Mouse (Mus musculus): Measurements from ENCODE around the gene Kcnh1. TPM values are rescaled to one million over a fixed set of nuclear protein-coding genes. Genes with fewer than 3 reads are reported as not detected.

The Kcnh1 gene
- 0.56 and 0.77 TPM in 2 replicates for polyA plus RNA-seq (2014; fragmentation: Nextera tagmentation; extraction: Ambion mirVana)

GRCm38 (mm10) chr1:192190508-192191321 lies at the start of gene Kcnh1:
TSS of gene Kcnh1 (plus strand) at chr1:192190774.
- peak within 1 kb of the TSS; percentile 81 for H3K4me2 ChIP-seq
- peaks cover 23% of the 10 kb centered on the region for H3K27me3 ChIP-seq (ENCODE audit: control insufficient read depth, insufficient read depth, low read length)
- peak within 1 kb of the TSS; percentile 46 for H3K9ac ChIP-seq (ENCODE audit: low read length)
- H3K4me3 ChIP-seq (ENCODE audit: low read depth, low read length) = peak within 1 kb of the TSS; percentile 46
- H3K9me3 ChIP-seq (ENCODE audit: control insufficient read depth, low read length) = no peaks in the 10 kb centered on the region
- DNase-seq (ENCODE audit: low spot score, missing footprints) = peak; percentile 97
- peak; percentile 94 for ATAC-seq (ENCODE audit: low FRiP score)
- H3K4me1 ChIP-seq (ENCODE audit: control insufficient read depth, insufficient read depth, low read length) = no peaks in the 10 kb centered on the region
- no peak within 1 kb of the TSS for H3K27ac ChIP-seq (ENCODE audit: low read depth, low read length)
- WGBS = 2% methylated on average over 73 of the region's 73 CpGs
- no peaks in the 10 kb centered on the region for H3K36me3 ChIP-seq (ENCODE audit: control insufficient read depth, insufficient read depth, low read length)

GRCm38 (mm10) chr1:192151179-192151578 lies 39.4 kb upstream of the Kcnh1 start:
- no peak overlapping the region for H3K27ac ChIP-seq (ENCODE audit: low read depth, low read length)
- H3K4me1 ChIP-seq (ENCODE audit: control insufficient read depth, insufficient read depth, low read length) = no peaks in the 10 kb centered on the region
- no peaks in the 10 kb centered on the region; the same call in 1 of the 2 replicates for H3K9me3 ChIP-seq (ENCODE audit: control insufficient read depth, low read length)
- no peak overlapping the region for H3K9ac ChIP-seq (ENCODE audit: low read length)
- ATAC-seq (ENCODE audit: low FRiP score) (no peak), DNase-seq (ENCODE audit: low spot score, missing footprints) (no peak)
- no peak overlapping the region for H3K4me2 ChIP-seq
- H3K27me3 ChIP-seq (ENCODE audit: control insufficient read depth, insufficient read depth, low read length) = no peaks in the 10 kb centered on the region
- WGBS = 90% methylated on average over 4 of the region's 4 CpGs
- no peak overlapping the region for H3K4me3 ChIP-seq (ENCODE audit: low read depth, low read length)
- H3K36me3 ChIP-seq (ENCODE audit: control insufficient read depth, insufficient read depth, low read length) = no peaks in the 10 kb centered on the region

- Histone ChIP-seq H3K9ac (ENCODE audit: low read length) (no peak overlapping the region), H3K9me3 (ENCODE audit: control insufficient read depth, low read length) (no peaks in the 10 kb centered on the region), H3K27ac (ENCODE audit: low read depth, low read length) (no peak overlapping the region), H3K4me2 (no peak overlapping the region), H3K4me3 (ENCODE audit: low read depth, low read length) (no peak overlapping the region), H3K27me3 (ENCODE audit: control insufficient read depth, insufficient read depth, low read length) (no peaks in the 10 kb centered on the region), H3K4me1 (ENCODE audit: control insufficient read depth, insufficient read depth, low read length) (no peaks in the 10 kb centered on the region), H3K36me3 (ENCODE audit: control insufficient read depth, insufficient read depth, low read length) (no peaks in the 10 kb centered on the region)
- DNase-seq (ENCODE audit: low spot score, missing footprints) (no peak), ATAC-seq (ENCODE audit: low FRiP score) (no peak)
- WGBS = 96% methylated on average over 3 of the region's 3 CpGs
These were observed 19.1 kb upstream of the Kcnh1 start for GRCm38 (mm10) chr1:192171477-192171876.

- Histone ChIP-seq H3K4me3 (ENCODE audit: low read depth, low read length) (no peak overlapping the region), H3K27me3 (ENCODE audit: control insufficient read depth, insufficient read depth, low read length) (no peaks in the 10 kb centered on the region), H3K27ac (ENCODE audit: low read depth, low read length) (no peak overlapping the region), H3K9ac (ENCODE audit: low read length) (no peak overlapping the region), H3K4me2 (no peak overlapping the region), H3K9me3 (ENCODE audit: control insufficient read depth, low read length) (no peaks in the 10 kb centered on the region), H3K4me1 (ENCODE audit: control insufficient read depth, insufficient read depth, low read length) (no peaks in the 10 kb centered on the region), H3K36me3 (ENCODE audit: control insufficient read depth, insufficient read depth, low read length) (no peaks in the 10 kb centered on the region)
- WGBS = 88% methylated on average over 3 of the region's 3 CpGs
- DNase-seq (ENCODE audit: low spot score, missing footprints) (no peak), ATAC-seq (ENCODE audit: low FRiP score) (no peak)
These were observed 10.7 kb upstream of the Kcnh1 start for GRCm38 (mm10) chr1:192179877-192180276.

- Histone ChIP-seq H3K27me3 (ENCODE audit: control insufficient read depth, insufficient read depth, low read length) (no peaks in the 10 kb centered on the region), H3K9ac (ENCODE audit: low read length) (no peak overlapping the region), H3K36me3 (ENCODE audit: control insufficient read depth, insufficient read depth, low read length) (no peaks in the 10 kb centered on the region), H3K9me3 (ENCODE audit: control insufficient read depth, low read length) (no peaks in the 10 kb centered on the region), H3K4me1 (ENCODE audit: control insufficient read depth, insufficient read depth, low read length) (no peaks in the 10 kb centered on the region), H3K27ac (ENCODE audit: low read depth, low read length) (no peak overlapping the region), H3K4me3 (ENCODE audit: low read depth, low read length) (no peak overlapping the region), H3K4me2 (no peak overlapping the region)
- no peak for DNase-seq (ENCODE audit: low spot score, missing footprints)
- ATAC-seq (ENCODE audit: low FRiP score) = no peak
- WGBS = 86% methylated on average over 4 of the region's 4 CpGs
These were observed 8.8 kb upstream of the Kcnh1 start for GRCm38 (mm10) chr1:192181696-192182257.

- 0 out of 2 replicates have a peak, but pooled peaks have one; percentile 17 for ATAC-seq (ENCODE audit: low FRiP score)
These were observed 1.5 kb upstream of the Kcnh1 start for GRCm38 (mm10) chr1:192189056-192189455.

GRCm38 (mm10) chr1:192189771-192190170 lies 803 bp upstream of the Kcnh1 start:
- no peak overlapping the region for H3K27ac ChIP-seq (ENCODE audit: low read depth, low read length)
- H3K4me2 ChIP-seq = no peak overlapping the region
- no peak overlapping the region for H3K4me3 ChIP-seq (ENCODE audit: low read depth, low read length)
- no peak overlapping the region for H3K9ac ChIP-seq (ENCODE audit: low read length)
- no peaks in the 10 kb centered on the region for H3K9me3 ChIP-seq (ENCODE audit: control insufficient read depth, low read length)
- ATAC-seq (ENCODE audit: low FRiP score) (no peak), DNase-seq (ENCODE audit: low spot score, missing footprints) (no peak)
- WGBS = 84% methylated on average over 11 of the region's 11 CpGs
- no peaks in the 10 kb centered on the region for H3K4me1 ChIP-seq (ENCODE audit: control insufficient read depth, insufficient read depth, low read length)
- H3K36me3 ChIP-seq (ENCODE audit: control insufficient read depth, insufficient read depth, low read length) = no peaks in the 10 kb centered on the region
- H3K27me3 ChIP-seq (ENCODE audit: control insufficient read depth, insufficient read depth, low read length) = peaks cover 23% of the 10 kb centered on the region

More at GRCm38 (mm10) chr1:192189056-192189455, 1.5 kb upstream of the Kcnh1 start:
- Histone ChIP-seq H3K4me1 (ENCODE audit: control insufficient read depth, insufficient read depth, low read length) (no peaks in the 10 kb centered on the region), H3K4me3 (ENCODE audit: low read depth, low read length) (no peak overlapping the region), H3K36me3 (ENCODE audit: control insufficient read depth, insufficient read depth, low read length) (no peaks in the 10 kb centered on the region), H3K4me2 (no peak overlapping the region), H3K9ac (ENCODE audit: low read length) (no peak overlapping the region), H3K27ac (ENCODE audit: low read depth, low read length) (no peak overlapping the region), H3K9me3 (ENCODE audit: control insufficient read depth, low read length) (no peaks in the 10 kb centered on the region), H3K27me3 (ENCODE audit: control insufficient read depth, insufficient read depth, low read length) (peaks cover 23% of the 10 kb centered on the region)
- no peak for DNase-seq (ENCODE audit: low spot score, missing footprints)
- 12% methylated on average over 4 of the region's 4 CpGs for WGBS

- peak overlapping the region; percentile 46; the same call in 1 of the 2 replicates for H3K9ac ChIP-seq (ENCODE audit: low read length)
- DNase-seq (ENCODE audit: low spot score, missing footprints) = peak; percentile 85
These were observed 707 bp downstream of the Kcnh1 start for GRCm38 (mm10) chr1:192191322-192191639.

GRCm38 (mm10) chr1:192191859-192192258 lies 1.3 kb downstream of the Kcnh1 start:
- Histone ChIP-seq H3K9ac (ENCODE audit: low read length) (no peak overlapping the region), H3K4me1 (ENCODE audit: control insufficient read depth, insufficient read depth, low read length) (no peaks in the 10 kb centered on the region), H3K36me3 (ENCODE audit: control insufficient read depth, insufficient read depth, low read length) (no peaks in the 10 kb centered on the region), H3K27ac (ENCODE audit: low read depth, low read length) (no peak overlapping the region), H3K9me3 (ENCODE audit: control insufficient read depth, low read length) (no peaks in the 10 kb centered on the region), H3K27me3 (ENCODE audit: control insufficient read depth, insufficient read depth, low read length) (peaks cover 23% of the 10 kb centered on the region), H3K4me3 (ENCODE audit: low read depth, low read length) (no peak overlapping the region), H3K4me2 (no peak overlapping the region)
- ATAC-seq (ENCODE audit: low FRiP score) (no peak), DNase-seq (ENCODE audit: low spot score, missing footprints) (no peak)
- 66% methylated on average over 8 of the region's 8 CpGs for WGBS

More at GRCm38 (mm10) chr1:192191322-192191639, 707 bp downstream of the Kcnh1 start:
- WGBS = 5% methylated on average over 13 of the region's 13 CpGs
- H3K27ac ChIP-seq (ENCODE audit: low read depth, low read length) = no peak overlapping the region
- H3K9me3 ChIP-seq (ENCODE audit: control insufficient read depth, low read length) = no peaks in the 10 kb centered on the region
- peaks cover 23% of the 10 kb centered on the region for H3K27me3 ChIP-seq (ENCODE audit: control insufficient read depth, insufficient read depth, low read length)
- no peak for ATAC-seq (ENCODE audit: low FRiP score)
- H3K36me3 ChIP-seq (ENCODE audit: control insufficient read depth, insufficient read depth, low read length) = no peaks in the 10 kb centered on the region
- H3K4me1 ChIP-seq (ENCODE audit: control insufficient read depth, insufficient read depth, low read length) = no peaks in the 10 kb centered on the region
- H3K4me3 ChIP-seq (ENCODE audit: low read depth, low read length) = peak overlapping the region; percentile 46
- H3K4me2 ChIP-seq = peak overlapping the region; percentile 81

Measured in midbrain, embryonic 11.5 days (tissue).